Mouse (Mus musculus): ENCODE measurements at regions not wholly inside any gene's neighbourhood (a gene's known extent, or its start where the extent isn't known, plus 50 kb on each side); places are given as distances from the start of the nearest gene placed in this dataset.

DNA sequence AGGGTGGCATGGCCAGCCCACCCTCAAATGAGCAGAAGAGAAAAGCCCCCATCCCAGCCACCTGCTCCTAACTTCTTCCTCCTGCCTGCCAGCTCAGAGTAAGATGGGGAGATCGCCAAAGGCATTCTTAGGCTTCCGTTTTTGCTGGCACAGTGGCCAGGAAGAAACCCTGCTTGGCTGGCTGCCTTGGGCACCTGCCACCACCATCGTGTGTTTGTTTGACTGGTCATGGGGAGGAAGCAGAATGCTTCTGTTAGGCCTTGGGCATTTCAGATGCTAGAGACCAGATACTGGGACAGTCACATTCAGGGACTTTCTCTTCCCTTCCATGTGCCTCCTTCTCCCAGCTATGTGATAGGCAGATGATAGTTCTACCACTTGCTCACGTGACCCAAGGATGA, 1283.7 kb upstream of the A1bg start:
- DNase-seq = peak; percentile 62

DNA sequence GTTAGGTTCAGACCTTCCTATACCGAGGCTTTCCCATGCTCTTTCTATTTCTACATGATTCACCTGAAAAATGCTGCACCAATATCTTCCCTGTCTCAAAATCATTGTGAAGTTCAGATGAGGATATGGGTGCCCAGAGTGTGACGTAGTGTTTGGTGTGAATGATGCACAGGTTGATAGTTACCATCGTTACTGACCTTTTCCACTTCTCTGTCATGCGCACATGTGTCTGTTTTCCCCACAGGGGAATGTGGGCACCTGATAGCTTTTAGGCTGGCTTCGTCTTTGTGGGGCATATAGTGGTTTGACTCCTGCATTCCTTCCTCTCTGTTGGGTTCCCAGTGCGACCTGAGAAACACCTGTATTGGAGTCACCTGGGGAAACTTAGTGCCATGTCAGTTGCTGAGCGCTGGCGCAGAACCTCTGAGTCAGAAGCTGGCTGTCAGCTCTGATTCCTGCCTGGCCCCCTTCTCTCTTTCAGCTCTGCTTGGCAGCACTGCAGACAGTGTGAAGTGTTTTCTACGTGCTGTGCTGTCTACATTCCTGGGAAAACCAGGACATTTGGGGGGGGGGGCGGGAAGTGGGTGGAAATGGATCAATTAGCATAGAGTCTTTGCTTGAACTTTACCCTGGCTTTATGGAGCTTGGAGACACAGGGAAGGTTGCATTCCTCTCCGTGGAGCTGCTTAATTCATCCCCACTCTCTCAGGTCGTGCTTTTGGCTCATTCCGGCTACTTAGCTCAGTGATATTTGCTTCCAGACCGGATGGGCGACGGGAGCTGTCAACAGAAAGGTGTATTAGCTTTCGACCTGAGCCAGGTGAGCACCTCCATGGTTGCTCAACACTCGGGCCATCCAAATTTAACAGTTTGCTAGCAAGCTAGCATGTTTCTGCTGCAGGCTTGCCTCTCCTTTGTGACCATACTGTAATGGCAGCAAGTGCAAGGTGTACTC, 1281.4 kb upstream of the A1bg start:
- DNase-seq = peak; percentile 63

DNA sequence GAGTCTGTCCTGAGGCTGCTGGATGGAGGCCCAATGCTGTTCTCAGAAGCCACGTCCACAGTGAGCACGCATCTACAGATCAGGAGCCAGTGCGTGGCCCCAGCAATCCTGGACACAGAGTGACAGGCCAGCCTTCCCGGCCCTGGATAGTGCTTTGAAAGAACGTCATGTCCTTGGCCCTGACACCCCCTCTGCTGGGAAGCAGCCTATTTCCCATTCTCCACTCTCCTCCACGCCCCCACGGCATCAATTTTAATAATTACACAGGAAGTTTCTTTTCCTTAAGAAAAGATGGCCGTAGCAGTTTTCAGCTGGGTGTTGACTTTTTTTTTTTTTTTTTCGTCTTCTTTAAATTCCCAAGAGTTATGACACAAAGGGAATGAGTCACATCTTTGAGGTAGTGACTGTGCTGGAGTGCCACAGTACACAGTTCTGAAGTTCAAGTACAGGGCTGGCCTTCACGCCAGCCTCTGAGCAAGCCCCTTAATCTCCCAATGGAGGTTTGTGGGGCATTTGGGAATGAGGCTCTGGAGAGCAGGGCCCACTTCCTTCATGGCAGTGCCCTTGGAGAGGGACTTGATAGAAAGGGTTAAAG, 1280.1 kb upstream of the A1bg start:
- no peak for DNase-seq

DNA sequence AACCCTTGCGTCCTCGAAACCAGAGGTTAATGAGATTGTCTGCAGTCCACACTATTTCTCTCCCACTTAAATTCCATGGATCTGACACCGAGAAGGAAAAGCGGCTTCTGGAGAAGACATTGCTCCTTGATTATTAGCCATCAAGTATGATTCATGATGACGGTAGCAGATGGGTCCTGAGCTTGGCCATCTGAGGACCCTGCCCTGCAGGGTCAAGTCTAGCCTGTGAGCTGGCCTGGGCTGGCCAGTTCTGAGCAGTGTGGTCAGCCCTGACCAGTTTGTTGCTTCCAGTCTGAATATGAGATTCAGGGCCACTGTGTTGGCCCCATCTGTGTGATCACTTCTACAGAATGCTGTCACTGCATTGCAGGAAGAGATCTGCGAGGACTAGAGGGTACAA, 1275.9 kb upstream of the A1bg start:
- DNase-seq = no peak

DNA sequence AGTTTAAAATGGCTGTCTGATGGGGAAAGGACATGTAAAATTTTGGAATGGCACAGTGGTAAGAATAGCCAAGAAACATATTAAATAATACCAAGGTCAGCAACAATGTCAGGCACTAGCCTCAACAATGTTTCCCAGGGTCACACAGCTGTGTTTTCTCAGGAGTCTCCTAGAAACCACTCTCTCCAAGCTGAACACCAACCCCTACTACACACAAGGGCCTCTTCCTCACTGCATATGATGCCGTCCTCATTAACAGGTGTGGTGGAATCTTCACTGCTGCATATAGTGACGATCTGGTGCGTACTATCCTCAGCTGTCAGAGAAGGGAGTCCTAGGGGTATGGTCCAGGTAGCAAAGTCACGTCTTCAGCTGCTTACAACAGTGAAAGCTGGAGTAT, 1275.4 kb upstream of the A1bg start:
- no peak for DNase-seq

DNA sequence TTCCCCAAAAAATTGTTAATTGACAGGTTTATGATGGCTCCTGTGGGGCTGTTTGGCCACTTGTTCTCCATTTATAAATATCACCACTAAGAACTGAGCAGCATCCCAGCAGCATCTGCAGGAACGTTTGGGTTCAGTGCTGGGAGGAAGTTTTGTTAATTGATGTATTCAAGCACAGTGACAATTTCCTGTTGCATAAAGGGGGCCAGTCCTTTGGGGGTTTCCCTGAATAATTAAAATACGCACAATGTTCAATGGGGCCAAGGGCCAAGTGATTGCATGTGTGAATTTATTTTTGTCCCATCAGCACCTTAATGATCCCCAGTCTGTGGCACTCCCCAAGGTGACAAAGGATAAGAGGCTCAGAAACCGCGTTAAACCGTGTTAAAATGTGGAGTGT, 1272.6 kb upstream of the A1bg start:
- no peak for DNase-seq

DNA sequence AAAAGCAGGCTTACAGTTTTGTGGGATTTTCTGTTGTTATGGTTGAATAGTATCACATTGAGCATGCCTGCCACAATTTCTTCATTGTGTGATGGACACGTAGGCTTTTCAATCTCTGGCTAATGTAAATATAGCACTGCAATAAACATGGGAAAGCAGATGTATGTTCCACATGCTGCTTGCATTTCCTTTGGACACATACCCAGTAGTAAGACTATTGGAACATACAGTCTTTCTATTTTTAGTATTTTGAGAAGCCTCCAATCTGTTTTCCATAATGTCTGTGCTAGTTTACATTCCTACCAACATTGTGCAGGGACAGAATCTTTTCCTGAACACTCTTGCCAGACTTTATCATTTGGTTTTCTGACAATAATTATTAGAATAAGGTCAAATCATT, 1269.9 kb upstream of the A1bg start:
- DNase-seq = no peak

DNA sequence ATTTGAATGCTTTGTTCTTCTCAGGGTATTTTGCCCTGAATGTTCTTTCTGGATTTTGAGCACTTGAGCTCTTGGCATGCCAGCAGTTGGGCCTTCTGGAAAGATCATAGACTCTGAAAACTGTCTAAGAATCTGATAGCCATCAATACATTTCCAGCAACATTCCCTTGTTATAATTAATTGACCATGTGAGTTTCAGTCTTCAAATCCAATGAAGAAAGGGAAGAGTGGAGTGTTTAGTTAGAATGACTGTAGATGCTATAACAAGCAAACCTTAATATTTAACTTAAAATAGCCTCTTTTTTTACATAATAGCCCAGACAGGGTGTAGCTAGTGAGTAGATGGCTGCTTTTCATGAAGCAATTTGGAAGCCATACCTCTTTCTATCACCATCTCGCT, 1268.8 kb upstream of the A1bg start:
- DNase-seq = no peak

DNA sequence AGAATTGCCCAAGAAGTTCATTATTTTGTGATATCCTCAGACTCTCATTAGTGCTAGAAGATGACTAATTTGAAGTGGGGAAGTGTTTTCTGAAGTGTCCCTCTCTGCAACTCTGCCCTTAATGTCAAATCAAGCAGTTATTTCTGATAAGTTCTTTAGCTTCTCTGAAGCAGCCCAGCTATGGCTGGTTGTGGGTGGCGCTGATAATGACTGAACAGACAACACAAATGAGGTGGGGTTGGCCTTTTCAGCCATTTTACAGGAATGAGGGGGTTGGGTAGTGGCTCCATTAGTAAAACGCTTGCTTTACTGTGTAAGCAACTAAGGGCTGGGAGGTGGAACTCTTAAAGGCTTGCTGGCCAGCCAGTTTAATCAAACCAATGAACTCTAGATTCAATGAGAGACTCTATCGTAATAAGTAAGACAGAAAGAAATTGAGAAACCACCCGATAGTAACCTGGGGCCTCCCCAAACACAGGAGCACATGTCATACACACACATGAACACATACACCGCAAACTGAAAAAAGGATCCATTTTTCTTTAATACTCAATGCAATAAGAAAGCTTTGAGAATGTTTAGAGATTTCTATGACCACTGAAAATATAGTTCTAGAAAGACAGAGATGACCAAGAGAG, 1268.3 kb upstream of the A1bg start:
- no peak for DNase-seq

DNA sequence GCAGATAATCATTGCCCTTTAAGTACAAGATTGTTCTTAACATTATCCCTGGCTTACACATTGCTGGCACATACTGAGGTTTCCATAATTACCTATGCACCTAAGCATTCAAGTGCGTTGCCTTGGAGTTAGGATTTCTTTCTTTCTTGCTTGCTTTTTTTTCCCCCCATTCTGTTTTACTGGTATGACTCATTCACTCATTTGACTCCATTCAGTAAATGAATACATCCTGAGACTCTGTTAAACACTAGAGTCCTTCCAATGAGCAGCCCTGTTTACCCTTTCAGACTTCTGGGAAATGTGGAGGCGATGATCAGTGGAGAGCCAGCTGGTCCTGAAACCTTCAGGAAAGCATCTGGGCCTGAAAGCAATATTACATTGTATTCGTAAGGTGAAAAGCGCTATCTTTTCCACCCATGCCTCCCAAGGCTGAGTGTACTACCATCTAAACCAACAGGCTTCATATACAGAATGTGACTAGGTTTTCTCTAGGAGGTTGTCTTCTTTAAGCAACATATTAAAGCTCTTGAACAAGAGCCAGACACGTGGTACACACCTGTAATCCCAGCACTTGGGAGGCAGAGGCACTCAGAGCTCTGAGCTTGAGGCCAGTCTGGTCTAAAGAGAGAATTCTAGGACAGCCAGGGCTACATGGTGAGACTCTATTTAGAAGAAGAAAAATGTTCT, 1267.6 kb upstream of the A1bg start:
- no peak for DNase-seq

DNA sequence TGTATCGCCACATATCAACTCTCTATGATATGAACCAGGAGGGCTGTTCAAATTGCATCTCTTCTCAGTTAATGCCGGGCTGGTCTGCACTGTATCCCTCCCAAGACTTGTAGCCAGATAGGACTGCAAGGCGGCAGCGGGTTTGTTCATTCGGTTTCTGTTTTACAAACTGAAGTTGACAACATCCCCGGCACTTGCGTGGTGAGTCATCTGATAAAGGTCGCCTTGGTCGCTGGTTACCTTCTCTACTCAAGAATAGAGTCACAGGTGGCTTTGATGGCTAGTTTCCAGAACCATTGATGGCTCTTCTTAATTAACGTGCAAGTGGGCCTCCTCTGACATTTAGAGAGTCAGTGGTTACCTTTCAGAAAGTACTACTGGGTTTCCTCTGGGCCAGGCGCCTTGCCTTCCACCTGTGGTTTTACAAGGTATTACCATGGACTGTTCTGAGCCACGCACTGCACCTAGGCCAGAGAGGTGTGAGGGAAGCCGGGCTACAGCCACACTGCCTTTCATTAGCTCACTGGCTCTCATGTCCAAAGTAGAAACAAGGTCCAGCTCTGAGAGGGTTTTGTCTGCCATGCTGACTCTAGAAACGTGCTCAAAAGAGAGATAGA, 1266.9 kb upstream of the A1bg start:
- DNase-seq = no peak

DNA sequence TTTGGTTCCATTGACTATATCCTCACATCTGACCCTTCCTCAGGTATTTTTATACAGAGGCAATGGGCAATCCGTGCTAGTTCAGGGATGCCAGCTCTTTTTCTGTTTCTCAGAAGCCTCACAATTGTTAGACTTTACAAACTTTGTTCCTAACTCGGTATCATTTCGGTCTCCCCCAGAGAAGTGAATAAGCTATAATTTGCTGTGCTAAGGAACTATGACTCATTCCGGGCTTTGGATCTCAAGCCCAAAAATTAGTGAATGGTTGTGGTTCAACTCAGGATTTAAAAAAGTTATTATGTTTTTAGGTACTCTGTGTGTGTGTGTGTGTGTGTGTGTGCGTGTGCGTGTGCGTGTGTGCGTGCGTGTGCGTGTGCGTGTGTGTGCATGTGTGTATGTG, 1263.7 kb upstream of the A1bg start:
- no peak for DNase-seq

DNA sequence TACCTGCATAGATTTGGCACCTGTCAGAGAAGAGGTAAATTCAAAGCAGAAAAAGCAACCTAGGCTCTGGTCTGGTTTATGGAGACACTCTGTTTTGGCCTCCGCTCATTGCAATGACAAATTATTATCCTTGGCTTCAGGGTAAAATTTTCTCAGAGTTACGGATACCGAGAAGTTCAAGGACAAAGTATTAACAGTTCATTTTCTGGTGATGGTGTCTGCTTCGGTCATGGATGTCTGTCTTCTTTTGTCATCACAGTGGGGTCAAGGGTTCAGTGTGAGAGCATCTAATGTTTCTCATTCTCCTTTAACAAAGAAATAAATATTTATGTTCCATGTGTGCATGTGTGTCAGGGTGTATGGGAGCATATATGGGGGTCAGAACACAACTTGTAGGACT, 1261.0 kb upstream of the A1bg start:
- no peak for DNase-seq

DNA sequence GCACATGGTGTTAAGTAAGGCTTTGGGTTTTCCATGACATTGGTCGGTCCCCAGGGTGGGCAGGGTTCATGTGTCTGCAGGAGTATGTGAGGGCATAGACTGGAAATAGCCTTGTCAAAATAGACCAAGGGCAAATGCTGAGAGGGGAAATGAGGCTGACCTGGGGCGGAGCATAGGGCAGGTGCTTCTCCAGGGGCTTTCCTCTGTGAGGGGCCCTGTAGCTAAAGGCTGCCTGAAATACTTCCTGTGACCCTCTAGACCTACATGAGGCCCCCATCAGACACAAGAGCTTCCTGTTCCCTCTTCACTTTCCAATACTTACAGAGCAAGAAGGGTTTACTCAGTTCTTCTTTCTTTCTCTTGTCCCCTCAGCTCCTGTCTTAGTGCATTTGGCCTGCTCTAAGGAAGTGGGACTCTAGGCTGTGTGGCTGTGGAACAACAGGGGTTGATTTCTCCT, 1258.7 kb upstream of the A1bg start:
- DNase-seq = no peak

DNA sequence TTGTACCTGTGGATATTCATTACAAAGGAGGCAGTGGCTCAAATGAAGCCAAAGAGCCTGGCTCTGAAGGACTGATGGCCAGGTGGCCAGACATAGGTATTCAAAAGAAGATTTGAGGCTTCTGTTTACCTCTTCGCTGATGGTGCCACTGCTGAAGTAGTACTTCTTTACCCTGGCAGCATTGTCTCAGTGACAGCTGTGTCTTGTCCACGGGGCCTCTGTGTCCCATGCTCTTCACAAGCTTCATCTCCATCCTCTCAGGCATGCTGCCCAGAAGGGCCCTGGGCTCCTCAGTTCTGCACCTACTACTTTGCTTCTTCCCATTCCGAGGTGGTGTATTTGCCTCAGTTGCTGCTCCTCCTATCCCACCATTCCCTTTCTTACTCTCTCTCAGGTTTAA, 1257.9 kb upstream of the A1bg start:
- no peak for DNase-seq

DNA sequence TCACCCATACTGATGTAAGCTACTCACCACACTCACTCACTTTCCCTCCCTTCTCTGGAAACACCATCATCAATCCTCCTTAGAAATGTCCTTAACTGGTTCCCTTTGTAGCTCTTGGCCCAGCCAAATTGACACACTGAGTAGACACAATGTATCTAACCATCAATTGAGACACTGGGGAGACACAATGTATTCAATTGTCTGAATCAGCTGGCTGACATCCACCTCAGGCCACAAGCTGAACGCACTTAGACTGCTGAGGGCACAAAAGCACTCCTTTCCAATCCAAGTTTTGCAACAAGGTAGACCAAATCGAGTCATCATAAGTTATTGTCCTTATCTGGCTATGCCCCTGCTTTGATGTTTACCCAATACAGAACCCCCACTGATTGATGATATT, 1257.0 kb upstream of the A1bg start:
- DNase-seq = no peak

DNA sequence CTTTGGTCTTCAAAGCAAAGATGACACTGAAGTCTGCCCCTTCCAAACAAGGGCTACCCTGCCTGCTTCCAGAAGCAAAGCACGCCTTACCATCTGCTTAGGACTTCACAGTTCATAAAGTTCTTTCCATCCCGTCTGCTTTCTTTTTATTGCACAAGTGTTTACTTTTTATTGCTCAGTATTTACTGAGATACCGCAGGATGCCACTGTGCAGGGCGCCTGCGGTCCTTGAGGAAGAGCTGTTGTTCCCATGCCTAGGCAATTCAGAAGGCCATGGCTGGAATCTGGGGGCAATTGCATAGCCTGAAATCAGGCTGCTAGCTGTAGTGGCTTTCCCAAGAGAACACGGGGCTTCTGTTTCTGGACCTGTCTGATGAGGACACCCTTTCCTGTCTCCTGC, 1255.8 kb upstream of the A1bg start:
- DNase-seq = no peak

DNA sequence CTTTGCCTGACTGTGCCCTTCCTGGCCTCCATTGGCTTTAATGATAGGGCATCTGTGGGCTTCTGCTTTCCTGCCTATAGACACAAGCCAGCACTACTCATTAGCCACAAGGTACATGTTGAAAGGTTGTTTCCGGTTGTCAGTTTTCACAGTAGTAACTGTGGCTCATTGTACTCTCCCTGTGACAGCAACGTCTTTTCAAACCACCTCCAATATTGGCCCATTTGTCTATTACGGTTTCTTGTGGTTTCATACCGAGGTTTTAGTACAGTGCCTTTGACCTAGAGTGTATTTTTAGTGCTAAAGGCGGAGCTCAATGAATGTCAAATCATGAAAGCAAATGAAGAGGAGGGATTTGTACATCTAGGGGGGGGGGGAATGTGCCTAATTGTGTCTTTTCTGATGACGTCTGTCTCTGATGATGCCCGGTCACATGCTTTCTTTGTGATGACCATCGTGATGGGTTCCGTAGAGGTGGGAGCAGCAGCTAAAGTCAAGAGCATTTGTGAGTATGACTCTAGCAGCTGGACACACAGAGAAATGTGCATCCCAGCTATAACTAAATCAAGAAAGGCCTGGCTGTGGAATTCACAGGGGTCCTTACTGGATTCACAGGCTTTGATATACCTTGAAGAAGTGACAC, 1255.1 kb upstream of the A1bg start:
- no peak for DNase-seq

DNA sequence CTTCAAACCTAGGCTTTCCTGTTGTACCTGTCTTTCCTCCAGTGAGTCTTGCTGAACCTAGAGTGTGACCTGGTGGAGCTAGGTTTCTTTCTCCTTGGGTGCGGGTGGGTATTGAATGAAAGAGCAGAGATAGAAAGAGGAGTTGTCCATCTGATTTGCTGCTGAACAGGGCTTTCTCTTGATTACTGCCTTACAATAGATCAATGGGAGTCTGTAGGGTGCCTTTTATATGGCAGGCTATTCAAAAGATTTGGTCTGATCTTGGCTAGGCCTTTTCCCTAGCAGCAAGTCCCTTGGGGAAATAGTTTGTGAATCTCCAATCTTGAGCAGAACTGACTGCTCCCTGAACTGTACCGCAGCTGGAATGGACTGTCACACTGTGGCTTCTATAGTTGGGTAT, 1253.3 kb upstream of the A1bg start:
- no peak for DNase-seq

DNA sequence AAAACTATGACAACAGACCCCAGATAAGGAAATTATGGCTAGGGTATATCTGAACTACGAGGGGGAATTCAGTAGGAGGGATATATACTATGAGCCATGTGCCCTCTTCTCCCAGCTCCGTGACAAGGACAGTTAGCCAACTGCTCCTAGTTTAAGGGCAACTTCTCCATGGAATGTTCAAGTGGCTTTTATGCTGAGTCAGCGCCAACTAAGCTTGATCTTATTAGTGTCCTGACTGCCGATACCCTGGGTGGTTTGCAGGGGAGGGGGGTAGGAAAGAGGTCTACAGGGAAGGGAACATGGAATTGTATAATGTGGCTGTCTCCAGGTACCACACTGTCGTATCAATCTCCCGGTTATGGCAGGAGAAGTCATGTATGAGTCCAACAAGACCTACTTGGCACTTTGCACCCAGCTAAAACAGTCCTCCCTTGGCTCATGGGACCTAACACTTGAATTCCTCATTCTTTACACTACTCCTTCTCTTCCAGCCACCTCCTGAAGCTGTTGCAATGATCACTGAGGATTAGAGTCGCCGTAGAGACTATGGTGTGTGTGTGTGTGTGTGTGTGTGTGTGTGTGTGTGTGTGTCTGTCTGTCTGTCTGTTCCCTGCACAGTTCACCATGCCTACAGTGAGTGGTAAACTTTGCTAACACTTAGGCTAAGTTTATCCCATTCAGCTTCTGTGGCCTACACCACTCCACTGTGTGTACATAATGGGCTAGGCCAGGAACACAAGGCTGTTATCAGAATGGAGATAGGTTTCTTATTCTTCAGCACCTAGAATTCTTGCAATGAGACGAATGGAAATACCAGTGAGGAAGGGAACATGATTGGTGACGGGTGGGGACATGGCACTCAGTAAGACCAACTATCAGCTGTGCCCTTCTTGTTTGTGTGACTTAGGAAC, 1251.1 kb upstream of the A1bg start:
- DNase-seq = no peak

DNA sequence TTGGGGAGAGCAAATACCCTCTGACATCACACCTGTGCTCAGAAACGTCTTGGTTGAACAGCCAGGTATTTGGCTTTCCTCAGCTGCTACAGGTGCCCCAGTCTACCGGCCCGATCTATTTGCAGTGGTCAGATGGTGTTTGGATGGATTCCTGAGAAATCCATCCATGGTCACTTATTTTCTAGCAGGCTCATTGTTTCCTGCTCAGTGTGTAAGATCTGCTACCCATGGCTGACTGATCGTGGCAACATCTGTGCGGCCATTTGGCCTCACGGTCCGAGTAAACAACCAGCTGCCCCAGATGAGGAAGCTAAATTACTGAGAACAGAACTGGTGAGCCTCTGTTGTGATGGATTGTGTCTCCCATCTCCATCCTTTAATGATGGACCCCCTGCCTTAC, 1248.8 kb upstream of the A1bg start:
- no peak for DNase-seq

All from kidney, adult 11 months (tissue).